Mouse (Mus musculus): Measurements from ENCODE around the gene Ucn2.

- TF ChIP-seq CTCF (IDR thresholded peaks at IDR 0.05; ENCODE audit: insufficient read depth, low read length) (no peak), POLR2A (IDR thresholded peaks at IDR 0.05; ENCODE audit: borderline replicate concordance, extremely low read depth, low read depth, low read length) (no peak)
These were observed 36.4 kb upstream of the Ucn2 start for GRCm38 (mm10) chr9:108949231-108949966.

All from lung, adult 2 months (tissue).